Mouse (Mus musculus): ENCODE results near the gene Entpd8. TPM values are rescaled to one million over a fixed set of nuclear protein-coding genes. Genes with fewer than 3 reads are reported as not detected.
A peak's percentile ranks its signal among the peaks of the same experiment; 100 is the strongest.

Gene Entpd8
- polyA plus RNA-seq, 1 experiment: 0.58 TPM

DNA sequence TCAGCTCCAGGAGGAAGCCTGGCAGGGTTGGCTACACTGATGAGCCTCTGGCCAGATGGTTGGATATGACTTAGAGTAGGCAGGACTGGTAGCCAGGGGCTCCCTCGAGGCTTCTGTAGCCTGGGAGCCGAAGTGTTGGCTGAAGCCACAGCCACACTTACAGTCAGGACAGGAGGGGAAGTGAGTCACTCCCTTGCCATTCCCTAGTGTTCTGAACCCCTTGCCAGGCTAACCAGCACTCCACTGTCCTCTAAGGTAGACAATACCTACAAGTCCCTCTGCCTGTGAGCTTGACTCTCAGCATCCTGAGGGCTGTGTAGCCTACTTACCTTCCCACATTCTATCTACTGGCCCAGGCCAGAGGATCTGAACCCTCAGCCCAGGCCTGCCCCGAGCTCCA lies 44.3 kb downstream of the Entpd8 start:
- WGBS: 77% methylated on average over 3 of the region's 3 CpGs
- TF ChIP-seq CTCF (IDR thresholded peaks at IDR 0.05; ENCODE audit: borderline replicate concordance, control insufficient read depth, extremely low read depth, insufficient read depth, low read length, poor library complexity) (no peak), POLR2A (IDR thresholded peaks at IDR 0.05; ENCODE audit: control insufficient read depth, extremely low read depth, insufficient read depth, low read length, poor library complexity) (no peak)
- no peak for DNase-seq
- H3K27me3 ChIP-seq (ENCODE audit: control insufficient read depth, insufficient read depth, low read length): no peaks in the 10 kb centered on the region
- H3K27ac ChIP-seq (ENCODE audit: control insufficient read depth, insufficient read depth, low read length): no peak overlapping the region
- no peaks in the 10 kb centered on the region for H3K36me3 ChIP-seq (ENCODE audit: control insufficient read depth, insufficient read depth, low read length)
- no peak overlapping the region for H3K4me3 ChIP-seq (ENCODE audit: control insufficient read depth, insufficient read depth, low read length)
- peaks cover 4% of the 10 kb centered on the region; the same call in 1 of the 2 replicates for H3K4me1 ChIP-seq (replicated peaks; ENCODE audit: control insufficient read depth, insufficient read depth, low read length)

DNA sequence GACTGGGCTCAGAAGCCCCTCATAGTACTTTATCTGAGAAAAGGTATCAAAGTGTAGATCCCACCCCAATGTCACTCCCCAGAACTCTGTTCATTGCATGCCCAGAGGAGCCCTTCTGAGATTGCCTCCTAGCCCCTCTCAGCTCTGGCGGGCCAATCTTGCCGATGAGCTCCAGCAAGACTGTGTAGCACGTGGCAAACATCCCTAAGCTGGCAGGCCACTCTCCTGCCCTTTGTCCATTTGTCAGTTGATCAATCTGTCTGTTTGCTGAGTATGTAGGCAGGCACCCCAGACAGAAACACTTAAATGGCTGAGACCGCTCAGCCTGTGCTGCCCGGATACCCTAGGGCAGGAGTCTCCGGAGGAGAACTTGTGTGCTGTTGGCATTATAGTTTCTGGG lies 45.0 kb downstream of the Entpd8 start:
- no peaks in the 10 kb centered on the region for H3K27me3 ChIP-seq (ENCODE audit: control insufficient read depth, insufficient read depth, low read length)
- TF ChIP-seq POLR2A (IDR thresholded peaks at IDR 0.05; ENCODE audit: control insufficient read depth, extremely low read depth, insufficient read depth, low read length, poor library complexity): no peak
- TF ChIP-seq CTCF (IDR thresholded peaks at IDR 0.05; ENCODE audit: borderline replicate concordance, control insufficient read depth, extremely low read depth, insufficient read depth, low read length, poor library complexity): no peak
- H3K27ac ChIP-seq (ENCODE audit: control insufficient read depth, insufficient read depth, low read length): no peak overlapping the region
- no peak for DNase-seq
- peaks cover 4% of the 10 kb centered on the region; the same call in 1 of the 2 replicates for H3K4me1 ChIP-seq (replicated peaks; ENCODE audit: control insufficient read depth, insufficient read depth, low read length)
- no peaks in the 10 kb centered on the region for H3K36me3 ChIP-seq (ENCODE audit: control insufficient read depth, insufficient read depth, low read length)
- 99% methylated on average over 6 of the region's 6 CpGs for WGBS
- no peak overlapping the region for H3K4me3 ChIP-seq (ENCODE audit: control insufficient read depth, insufficient read depth, low read length)

DNA sequence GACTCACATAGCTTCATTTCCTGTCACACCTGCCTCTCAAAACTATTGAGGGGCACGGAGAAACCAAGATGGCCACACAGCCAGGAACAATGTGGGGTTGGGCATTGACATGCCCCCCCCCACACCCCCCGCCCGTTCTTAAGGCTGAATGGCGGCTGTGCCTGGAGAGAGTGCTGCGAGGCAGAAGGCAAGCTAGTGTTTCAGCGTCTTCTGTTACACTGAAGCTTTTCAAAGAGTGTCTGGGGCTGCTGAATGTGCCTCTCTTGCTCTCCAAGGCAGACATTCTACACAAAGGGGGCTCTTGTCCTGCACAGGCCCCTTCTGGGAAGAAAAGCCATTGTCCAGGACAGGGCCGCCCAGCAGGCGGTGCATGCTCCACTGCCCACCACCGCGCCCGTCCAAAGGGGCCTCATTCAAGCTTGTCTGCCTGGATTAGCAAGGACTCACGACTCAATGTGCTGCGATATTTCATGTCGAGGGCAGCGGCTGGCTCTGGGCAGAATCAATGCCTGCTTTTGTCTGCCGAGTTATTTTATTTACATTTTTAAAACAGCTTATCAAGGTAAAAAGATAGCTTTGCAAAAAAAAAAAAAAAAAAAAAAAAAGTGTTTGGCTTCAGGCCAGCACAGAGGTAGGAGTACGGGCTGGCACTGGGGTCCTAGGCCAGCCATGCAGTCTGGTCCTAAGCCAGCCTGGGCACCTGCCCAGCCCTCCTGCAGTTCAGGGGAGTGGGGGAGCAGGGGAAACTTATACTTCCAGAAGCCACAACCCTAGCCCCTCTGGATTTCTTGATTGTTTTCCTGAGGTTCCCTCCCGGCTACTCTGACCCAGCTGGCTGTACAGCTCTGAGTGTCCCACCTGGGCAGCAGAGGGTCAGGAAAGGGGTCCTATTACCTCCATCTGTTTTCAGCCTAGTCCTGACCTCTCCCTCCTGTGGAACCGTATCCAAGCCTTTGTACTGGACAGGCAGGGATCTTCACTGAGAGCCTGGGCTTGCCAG lies 46.2 kb downstream of the Entpd8 start:
- Histone ChIP-seq H3K4me3 (ENCODE audit: control insufficient read depth, insufficient read depth, low read length) (no peak overlapping the region), H3K27me3 (ENCODE audit: control insufficient read depth, insufficient read depth, low read length) (no peaks in the 10 kb centered on the region), H3K4me1 (replicated peaks; ENCODE audit: control insufficient read depth, insufficient read depth, low read length) (0 out of 2 replicates have a peak, but pooled peaks cover under 1% of the 10 kb centered on the region), H3K27ac (ENCODE audit: control insufficient read depth, insufficient read depth, low read length) (no peak overlapping the region), H3K36me3 (ENCODE audit: control insufficient read depth, insufficient read depth, low read length) (no peaks in the 10 kb centered on the region)
- no peak for DNase-seq
- TF ChIP-seq CTCF (IDR thresholded peaks at IDR 0.05; ENCODE audit: borderline replicate concordance, control insufficient read depth, extremely low read depth, insufficient read depth, low read length, poor library complexity): no peak
- TF ChIP-seq POLR2A (IDR thresholded peaks at IDR 0.05; ENCODE audit: control insufficient read depth, extremely low read depth, insufficient read depth, low read length, poor library complexity): no peak
- WGBS: 90% methylated on average over 19 of the region's 19 CpGs

DNA sequence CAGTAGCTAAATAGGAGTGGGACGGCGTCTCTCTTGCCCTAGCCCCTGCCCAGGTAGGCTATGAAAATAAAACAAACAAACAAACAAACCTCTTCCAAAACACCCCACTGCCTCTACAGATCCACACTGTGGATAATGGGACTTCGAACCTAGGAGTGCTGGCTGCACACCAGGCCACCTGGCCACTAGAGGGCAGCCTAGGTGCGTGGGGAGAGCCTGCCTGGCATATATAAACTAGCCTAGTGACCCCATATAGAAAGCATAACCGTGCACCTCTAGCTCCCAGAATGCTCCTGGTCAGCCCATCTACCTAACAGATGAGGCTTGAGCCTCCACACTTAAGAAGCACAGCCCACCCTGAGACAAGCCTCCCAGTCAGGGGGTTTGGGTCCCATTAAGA lies 47.1 kb downstream of the Entpd8 start:
- Histone ChIP-seq H3K4me3 (ENCODE audit: control insufficient read depth, insufficient read depth, low read length) (no peak overlapping the region), H3K27ac (ENCODE audit: control insufficient read depth, insufficient read depth, low read length) (no peak overlapping the region), H3K4me1 (replicated peaks; ENCODE audit: control insufficient read depth, insufficient read depth, low read length) (no peaks in the 10 kb centered on the region), H3K36me3 (ENCODE audit: control insufficient read depth, insufficient read depth, low read length) (no peaks in the 10 kb centered on the region), H3K27me3 (ENCODE audit: control insufficient read depth, insufficient read depth, low read length) (no peaks in the 10 kb centered on the region)
- 53% methylated on average over 5 of the region's 5 CpGs for WGBS
- DNase-seq: peak; percentile 76
- TF ChIP-seq POLR2A (IDR thresholded peaks at IDR 0.05; ENCODE audit: control insufficient read depth, extremely low read depth, insufficient read depth, low read length, poor library complexity): no peak
- peak; percentile 91 for TF ChIP-seq CTCF (IDR thresholded peaks at IDR 0.05; ENCODE audit: borderline replicate concordance, control insufficient read depth, extremely low read depth, insufficient read depth, low read length, poor library complexity)

DNA sequence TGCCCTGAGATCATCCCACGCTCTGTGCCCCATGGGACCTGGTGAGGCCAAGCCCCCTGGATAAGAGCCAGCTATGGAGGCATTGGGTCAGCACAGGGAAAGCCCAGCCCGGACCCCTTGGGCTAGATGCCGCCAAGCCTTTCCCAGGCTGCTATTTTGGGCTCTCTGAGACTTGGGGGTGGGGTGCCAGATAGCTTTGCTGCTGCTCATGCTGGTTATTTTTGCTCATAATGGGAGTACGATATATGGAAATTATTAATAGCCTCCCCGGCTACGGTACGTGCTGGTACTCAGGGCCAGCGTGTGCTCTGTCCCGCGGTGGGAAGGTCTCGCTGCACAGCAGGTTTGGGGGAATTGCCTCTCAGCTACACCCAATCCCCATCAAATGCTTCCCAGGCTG lies 48.0 kb downstream of the Entpd8 start:
- Histone ChIP-seq H3K4me3 (ENCODE audit: control insufficient read depth, insufficient read depth, low read length) (no peak overlapping the region), H3K27me3 (ENCODE audit: control insufficient read depth, insufficient read depth, low read length) (no peaks in the 10 kb centered on the region), H3K4me1 (replicated peaks; ENCODE audit: control insufficient read depth, insufficient read depth, low read length) (no peaks in the 10 kb centered on the region), H3K27ac (ENCODE audit: control insufficient read depth, insufficient read depth, low read length) (no peak overlapping the region), H3K36me3 (ENCODE audit: control insufficient read depth, insufficient read depth, low read length) (no peaks in the 10 kb centered on the region)
- TF ChIP-seq POLR2A (IDR thresholded peaks at IDR 0.05; ENCODE audit: control insufficient read depth, extremely low read depth, insufficient read depth, low read length, poor library complexity) (no peak), CTCF (IDR thresholded peaks at IDR 0.05; ENCODE audit: borderline replicate concordance, control insufficient read depth, extremely low read depth, insufficient read depth, low read length, poor library complexity) (no peak)
- DNase-seq: no peak
- WGBS: 97% methylated on average over 11 of the region's 11 CpGs

DNA sequence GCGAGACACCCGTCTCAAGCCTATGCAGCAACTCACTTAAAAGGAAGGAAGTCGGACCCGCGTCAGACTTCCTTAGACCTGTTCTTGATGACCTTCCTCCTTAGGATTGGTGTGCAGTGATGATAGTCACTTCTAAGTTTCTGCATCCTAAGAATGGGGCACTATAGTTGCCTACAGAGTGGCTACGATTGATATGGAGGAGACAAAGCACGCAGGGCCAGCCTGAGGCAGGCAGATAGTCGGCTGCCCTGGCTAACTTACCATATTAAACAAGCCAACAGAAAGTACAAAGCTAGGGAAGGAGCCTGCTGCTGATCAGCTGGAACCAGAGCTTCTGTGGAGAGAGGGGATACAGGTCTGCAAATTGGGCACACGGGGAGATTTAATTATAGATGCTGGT lies 51.5 kb downstream of the Entpd8 start:
- no peak overlapping the region for H3K4me3 ChIP-seq (ENCODE audit: control insufficient read depth, insufficient read depth, low read length)

More for the DNA sequence above, 51.5 kb downstream of the Entpd8 start:
- DNase-seq: no peak
- Histone ChIP-seq H3K27ac (ENCODE audit: control insufficient read depth, insufficient read depth, low read length) (no peak overlapping the region), H3K36me3 (ENCODE audit: control insufficient read depth, insufficient read depth, low read length) (no peaks in the 10 kb centered on the region), H3K4me1 (replicated peaks; ENCODE audit: control insufficient read depth, insufficient read depth, low read length) (no peaks in the 10 kb centered on the region), H3K27me3 (ENCODE audit: control insufficient read depth, insufficient read depth, low read length) (no peaks in the 10 kb centered on the region)
- 46% methylated on average over 9 of the region's 9 CpGs for WGBS
- TF ChIP-seq POLR2A (IDR thresholded peaks at IDR 0.05; ENCODE audit: control insufficient read depth, extremely low read depth, insufficient read depth, low read length, poor library complexity): no peak
- TF ChIP-seq CTCF (IDR thresholded peaks at IDR 0.05; ENCODE audit: borderline replicate concordance, control insufficient read depth, extremely low read depth, insufficient read depth, low read length, poor library complexity): no peak

Other genes with a start within 250 kb of the Entpd8 start
- gene Ehmt1, start 160.7 kb upstream of the Entpd8 start, polyA plus RNA-seq (2012; rRNA removed): 110 and 113 TPM in 2 replicates
- gene Arrdc1, start 145.1 kb upstream of the Entpd8 start, polyA plus RNA-seq (2012; rRNA removed): 272 and 315 TPM in 2 replicates
- gene Zmynd19, start 130.5 kb upstream of the Entpd8 start, polyA plus RNA-seq (2012; rRNA removed): 11.0 and 14.8 TPM in 2 replicates
- 27.2 and 31.2 TPM in 2 replicates for gene Dph7, start 117.9 kb upstream of the Entpd8 start, polyA plus RNA-seq (2012; rRNA removed)
- gene Mrpl41, start 105.2 kb upstream of the Entpd8 start, polyA plus RNA-seq (2012; rRNA removed): 40.6 and 43.4 TPM in 2 replicates
- gene Pnpla7, start 104.3 kb upstream of the Entpd8 start, polyA plus RNA-seq (2012; rRNA removed): 52.7 and 53.9 TPM in 2 replicates
- 41.6 and 50.4 TPM in 2 replicates for gene Nsmf, start 25.9 kb upstream of the Entpd8 start, polyA plus RNA-seq (2012; rRNA removed)
- 0.24 and 0.44 TPM in 2 replicates for gene Noxa1, start 14.8 kb downstream of the Entpd8 start, polyA plus RNA-seq (2012; rRNA removed)
- gene Nrarp, start 100.5 kb downstream of the Entpd8 start, polyA plus RNA-seq (2012; rRNA removed): 13.7 and 16.9 TPM in 2 replicates
- gene Tor4a, start 116.6 kb downstream of the Entpd8 start, polyA plus RNA-seq (2012; rRNA removed): 90.6 and 94.7 TPM in 2 replicates
- gene Nelfb, start 131.2 kb downstream of the Entpd8 start, polyA plus RNA-seq (2012; rRNA removed): 105 and 115 TPM in 2 replicates
- gene Stpg3, start 134.3 kb downstream of the Entpd8 start, polyA plus RNA-seq (2012; rRNA removed): 0.12 TPM in 1 of 2 replicates, not detected in the other
- gene Fam166a, start 138.4 kb downstream of the Entpd8 start, polyA plus RNA-seq (2012; rRNA removed): 0.11 and 0.12 TPM in 2 replicates
- gene Tubb4b, start 144.4 kb downstream of the Entpd8 start, polyA plus RNA-seq (2012; rRNA removed): 613 and 694 TPM in 2 replicates
- gene Slc34a3, start 154.1 kb downstream of the Entpd8 start, polyA plus RNA-seq (2012; rRNA removed): 0.05 and 0.15 TPM in 2 replicates
- gene Rnf224, start 156.5 kb downstream of the Entpd8 start, polyA plus RNA-seq (2012; rRNA removed): 0.05 TPM in 1 of 2 replicates, not detected in the other
- 3.6 and 4.5 TPM in 2 replicates for gene Rnf208, start 162.0 kb downstream of the Entpd8 start, polyA plus RNA-seq (2012; rRNA removed)
- gene Cysrt1, start 162.1 kb downstream of the Entpd8 start, polyA plus RNA-seq (2012; rRNA removed): 1.6 and 2.1 TPM in 2 replicates
- 41.1 and 43.0 TPM in 2 replicates for gene AL732309.1, start 166.6 kb downstream of the Entpd8 start, polyA plus RNA-seq (2012; rRNA removed)
- gene Tmem203, start 175.1 kb downstream of the Entpd8 start, polyA plus RNA-seq (2012; rRNA removed): 66.1 and 79.1 TPM in 2 replicates
- 24.4 and 25.9 TPM in 2 replicates for gene Tprn, start 182.3 kb downstream of the Entpd8 start, polyA plus RNA-seq (2012; rRNA removed)
- gene Ssna1, start 192.1 kb downstream of the Entpd8 start, polyA plus RNA-seq (2012; rRNA removed): 164 and 182 TPM in 2 replicates
- 141 and 144 TPM in 2 replicates for gene Anapc2, start 192.2 kb downstream of the Entpd8 start, polyA plus RNA-seq (2012; rRNA removed)
- 0.35 TPM in 1 of 2 replicates, not detected in the other for gene Tmem210, start 207.8 kb downstream of the Entpd8 start, polyA plus RNA-seq (2012; rRNA removed)
- gene Lrrc26, start 209.6 kb downstream of the Entpd8 start, polyA plus RNA-seq (2012; rRNA removed): 1.0 and 1.6 TPM in 2 replicates
- 0.50 TPM in 2 replicates for gene Grin1, start 238.9 kb downstream of the Entpd8 start, polyA plus RNA-seq (2012; rRNA removed)